Mouse (Mus musculus): Measurements from ENCODE around the gene Tysnd1. TPM values are rescaled to one million over a fixed set of nuclear protein-coding genes. Genes with fewer than 3 reads are reported as not detected.

The Tysnd1 gene
- polyA plus RNA-seq, 1 experiment: 28.4 TPM

GRCm38 (mm10) chr10:61670758-61671157 is 24.6 kb upstream of the Tysnd1 start:
- H3K27me3 ChIP-seq (ENCODE audit: control insufficient read depth, insufficient read depth, low read length): no peaks in the 10 kb centered on the region
- no peak overlapping the region for H3K4me3 ChIP-seq (replicated peaks; ENCODE audit: insufficient read depth, low read depth, low read length)
- TF ChIP-seq POLR2A (IDR thresholded peaks at IDR 0.05; ENCODE audit: borderline replicate concordance, insufficient read depth, low read length) (no peak), CTCF (IDR thresholded peaks at IDR 0.05; ENCODE audit: borderline replicate concordance, insufficient read depth, low read depth, low read length) (no peak)
- H3K4me1 ChIP-seq (ENCODE audit: control insufficient read depth, insufficient read depth, low read length): no peaks in the 10 kb centered on the region
- DNase-seq: no peak
- no peak overlapping the region for H3K27ac ChIP-seq (ENCODE audit: insufficient read depth, low read length)
- 97% methylated on average over 3 of the region's 3 CpGs for WGBS

DNA sequence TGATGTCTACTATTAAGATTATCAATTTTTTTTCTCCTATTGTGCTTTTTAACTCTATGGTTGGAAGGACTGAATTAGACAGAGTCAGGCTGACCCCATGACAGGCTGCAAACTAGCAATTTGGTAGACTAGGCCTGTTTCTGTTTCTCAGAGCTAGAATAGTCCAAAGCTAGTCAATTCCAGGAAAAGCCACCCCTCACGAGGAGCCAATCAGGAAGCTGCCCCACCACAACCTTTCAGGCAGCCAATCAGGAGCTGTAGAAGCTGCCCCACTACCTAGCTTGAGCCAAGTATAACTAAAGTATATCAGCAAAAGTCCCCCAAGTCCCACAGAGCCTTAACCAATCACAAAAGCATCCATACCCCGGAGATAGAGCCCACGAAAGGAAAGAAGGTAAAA is 19.4 kb upstream of the Tysnd1 start:
- H3K4me3 ChIP-seq (replicated peaks; ENCODE audit: insufficient read depth, low read depth, low read length): no peak overlapping the region
- TF ChIP-seq CTCF (IDR thresholded peaks at IDR 0.05; ENCODE audit: borderline replicate concordance, insufficient read depth, low read depth, low read length) (no peak), POLR2A (IDR thresholded peaks at IDR 0.05; ENCODE audit: borderline replicate concordance, insufficient read depth, low read length) (no peak)
- H3K27ac ChIP-seq (ENCODE audit: insufficient read depth, low read length): no peak overlapping the region
- no peaks in the 10 kb centered on the region for H3K4me1 ChIP-seq (ENCODE audit: control insufficient read depth, insufficient read depth, low read length)
- no peaks in the 10 kb centered on the region for H3K27me3 ChIP-seq (ENCODE audit: control insufficient read depth, insufficient read depth, low read length)
- 88% methylated on average over 3 of the region's 3 CpGs for WGBS
- no peak for DNase-seq

DNA sequence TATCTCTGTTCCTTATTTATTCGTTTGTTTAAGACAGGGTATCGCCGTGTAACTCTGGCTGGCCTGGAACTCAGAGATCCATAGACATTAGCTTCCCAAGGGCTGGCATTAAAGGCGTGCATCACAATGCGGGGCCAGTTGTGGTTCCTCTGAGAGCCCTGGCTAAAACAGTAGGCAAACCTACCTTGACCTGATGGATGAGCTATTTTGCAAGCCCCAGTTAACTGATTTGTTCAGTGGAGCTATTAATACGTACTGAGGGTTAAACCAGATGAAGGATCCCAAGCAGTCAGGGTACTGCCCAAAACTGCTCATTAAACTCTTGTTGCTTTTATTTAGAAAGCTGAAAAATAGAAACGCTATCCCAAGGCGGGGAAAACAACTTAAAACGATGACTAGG is 15.8 kb upstream of the Tysnd1 start:
- peak overlapping the region; percentile 81 for H3K27ac ChIP-seq (ENCODE audit: insufficient read depth, low read length)

GRCm38 (mm10) chr10:61680015-61680913 is 15.1 kb upstream of the Tysnd1 start, which contains the start of gene Sar1a:
Gene Sar1a (plus strand): TSS chr10:61680299.
- Histone ChIP-seq H3K4me3 (replicated peaks; ENCODE audit: insufficient read depth, low read depth, low read length) (peak within 1 kb of the TSS; percentile 92), H3K27ac (ENCODE audit: insufficient read depth, low read length) (peak within 1 kb of the TSS; percentile 81), H3K4me1 (ENCODE audit: control insufficient read depth, insufficient read depth, low read length) (peaks cover 6% of the 10 kb centered on the region), H3K27me3 (ENCODE audit: control insufficient read depth, insufficient read depth, low read length) (no peaks in the 10 kb centered on the region)
- no peak for TF ChIP-seq CTCF (IDR thresholded peaks at IDR 0.05; ENCODE audit: borderline replicate concordance, insufficient read depth, low read depth, low read length)
- TF ChIP-seq POLR2A (IDR thresholded peaks at IDR 0.05; ENCODE audit: borderline replicate concordance, insufficient read depth, low read length): peak; percentile 97; the same call in 1 of the 2 replicates
- DNase-seq: peak; percentile 98
- WGBS: under 1% methylated on average over 75 of the region's 84 CpGs

More for the DNA sequence above, 15.8 kb upstream of the Tysnd1 start:
- WGBS: 33% methylated on average over 9 of the region's 9 CpGs
- TF ChIP-seq POLR2A (IDR thresholded peaks at IDR 0.05; ENCODE audit: borderline replicate concordance, insufficient read depth, low read length): no peak
- TF ChIP-seq CTCF (IDR thresholded peaks at IDR 0.05; ENCODE audit: borderline replicate concordance, insufficient read depth, low read depth, low read length): no peak
- Histone ChIP-seq H3K4me3 (replicated peaks; ENCODE audit: insufficient read depth, low read depth, low read length) (peak overlapping the region; percentile 92), H3K27me3 (ENCODE audit: control insufficient read depth, insufficient read depth, low read length) (no peaks in the 10 kb centered on the region), H3K4me1 (ENCODE audit: control insufficient read depth, insufficient read depth, low read length) (peaks cover 6% of the 10 kb centered on the region)
- DNase-seq: no peak

- Histone ChIP-seq H3K4me3 (replicated peaks; ENCODE audit: insufficient read depth, low read depth, low read length) (no peak overlapping the region), H3K27ac (ENCODE audit: insufficient read depth, low read length) (no peak overlapping the region), H3K27me3 (ENCODE audit: control insufficient read depth, insufficient read depth, low read length) (no peaks in the 10 kb centered on the region), H3K4me1 (ENCODE audit: control insufficient read depth, insufficient read depth, low read length) (no peaks in the 10 kb centered on the region)
- no peak for DNase-seq
- 83% methylated on average over 8 of the region's 8 CpGs for WGBS
- no peak for TF ChIP-seq CTCF (IDR thresholded peaks at IDR 0.05; ENCODE audit: borderline replicate concordance, insufficient read depth, low read depth, low read length)
- TF ChIP-seq POLR2A (IDR thresholded peaks at IDR 0.05; ENCODE audit: borderline replicate concordance, insufficient read depth, low read length): no peak
Measured at GRCm38 (mm10) chr10:61689405-61689804, 5.9 kb upstream of the Tysnd1 start.

DNA sequence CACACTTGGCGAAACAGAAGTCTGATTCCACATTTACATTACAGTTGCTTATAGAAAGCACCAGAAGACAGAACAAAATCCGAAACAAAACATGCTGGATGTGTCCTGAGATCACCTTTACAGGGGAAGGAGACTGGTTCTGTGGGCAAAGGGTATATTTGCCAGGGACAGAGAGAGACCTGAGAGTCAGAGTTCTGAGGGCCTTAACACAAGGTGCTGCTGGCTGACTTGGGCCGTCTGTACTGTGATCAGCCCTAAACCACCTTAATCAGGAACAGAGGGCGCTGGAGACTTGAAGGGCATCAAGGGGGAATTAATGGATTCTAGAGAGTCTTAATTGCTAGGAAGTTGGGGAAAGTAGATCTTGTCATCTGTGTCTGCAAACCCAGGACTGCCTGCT is 1.8 kb upstream of the Tysnd1 start:
- Histone ChIP-seq H3K4me1 (ENCODE audit: control insufficient read depth, insufficient read depth, low read length) (peaks cover 9% of the 10 kb centered on the region; the same call in 1 of the 2 replicates), H3K4me3 (replicated peaks; ENCODE audit: insufficient read depth, low read depth, low read length) (no peak overlapping the region), H3K27me3 (ENCODE audit: control insufficient read depth, insufficient read depth, low read length) (no peaks in the 10 kb centered on the region), H3K27ac (ENCODE audit: insufficient read depth, low read length) (no peak overlapping the region)
- DNase-seq: no peak
- TF ChIP-seq POLR2A (IDR thresholded peaks at IDR 0.05; ENCODE audit: borderline replicate concordance, insufficient read depth, low read length): no peak
- TF ChIP-seq CTCF (IDR thresholded peaks at IDR 0.05; ENCODE audit: borderline replicate concordance, insufficient read depth, low read depth, low read length): no peak
- 74% methylated on average over 4 of the region's 4 CpGs for WGBS

DNA sequence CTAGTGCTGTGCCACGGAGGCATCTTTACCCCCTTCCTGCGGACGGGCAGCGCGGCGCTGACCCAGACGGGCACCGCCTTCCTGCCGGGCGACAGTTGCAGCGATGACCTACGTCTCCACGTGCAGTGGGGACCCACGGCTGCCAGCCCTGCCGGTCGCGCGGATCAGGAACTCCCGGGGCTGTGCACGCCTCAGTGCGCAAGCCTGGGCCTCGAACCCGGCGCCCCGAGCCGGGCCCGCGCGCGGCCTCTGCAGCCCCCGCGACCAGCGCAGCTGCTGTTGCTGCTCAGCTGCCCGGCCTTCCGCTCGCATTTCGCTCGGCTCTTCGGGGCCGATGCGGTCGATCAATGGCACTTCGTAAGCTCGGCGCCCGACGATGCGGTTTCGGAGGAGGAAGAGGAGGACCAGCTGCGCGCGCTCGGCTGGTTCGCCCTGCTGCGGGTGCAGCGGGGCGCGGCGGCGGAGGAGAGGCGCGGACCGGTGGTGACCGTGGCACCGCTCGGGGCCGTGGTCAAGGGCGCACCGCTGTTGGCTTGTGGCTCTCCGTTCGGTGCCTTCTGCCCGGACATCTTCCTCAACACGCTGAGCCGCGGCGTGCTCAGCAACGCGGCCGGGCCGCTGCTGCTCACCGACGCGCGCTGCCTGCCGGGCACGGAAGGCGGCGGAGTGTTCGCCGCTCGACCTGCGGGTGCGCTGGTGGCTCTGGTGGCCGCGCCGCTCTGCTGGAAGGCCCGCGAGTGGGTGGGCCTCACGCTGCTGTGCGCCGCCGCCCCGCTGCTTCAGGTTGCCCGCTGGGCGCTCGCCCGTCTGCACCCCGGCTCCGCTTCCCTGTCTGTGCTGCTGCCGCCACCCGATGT is 617 bp downstream of the Tysnd1 start:
- no peaks in the 10 kb centered on the region for H3K27me3 ChIP-seq (ENCODE audit: control insufficient read depth, insufficient read depth, low read length)
- peaks cover 9% of the 10 kb centered on the region; the same call in 1 of the 2 replicates for H3K4me1 ChIP-seq (ENCODE audit: control insufficient read depth, insufficient read depth, low read length)
- under 1% methylated on average over 106 of the region's 111 CpGs for WGBS
- DNase-seq: no peak
- no peak for TF ChIP-seq POLR2A (IDR thresholded peaks at IDR 0.05; ENCODE audit: borderline replicate concordance, insufficient read depth, low read length)
- TF ChIP-seq CTCF (IDR thresholded peaks at IDR 0.05; ENCODE audit: borderline replicate concordance, insufficient read depth, low read depth, low read length): no peak
- peak overlapping the region; percentile 87 for H3K4me3 ChIP-seq (replicated peaks; ENCODE audit: insufficient read depth, low read depth, low read length)
- H3K27ac ChIP-seq (ENCODE audit: insufficient read depth, low read length): 0 out of 2 replicates have a peak overlapping the region, but pooled peaks have one; percentile 1
